Mouse (Mus musculus): ENCODE data around the gene Osbpl11. TPM values are rescaled to one million over a fixed set of nuclear protein-coding genes. Genes with fewer than 3 reads are reported as not detected.

Gene Osbpl11
- polyA plus RNA-seq, 1 experiment from 2014 or later, result 18.9 TPM

DNA sequence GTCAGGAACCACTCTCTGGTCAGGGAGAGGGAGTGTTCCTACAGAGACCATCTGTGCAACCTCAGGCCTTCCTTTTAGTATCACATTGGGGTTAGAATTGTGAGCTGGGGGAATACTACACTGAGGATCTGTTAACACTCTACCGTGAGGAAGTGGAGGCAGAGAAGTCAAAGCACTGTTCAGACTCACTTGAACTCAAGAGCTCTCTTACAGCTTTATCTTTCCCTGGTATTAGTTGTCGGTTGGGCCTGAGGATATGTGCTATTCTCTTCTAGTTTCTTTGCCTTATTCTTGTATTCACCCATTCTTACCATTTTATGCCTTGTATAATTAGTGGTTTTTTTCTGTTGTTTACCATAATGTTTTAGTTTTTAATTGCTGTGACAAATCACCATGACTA, 73.7 kb downstream of the Osbpl11 start:
- 96% methylated on average over 2 of the region's 2 CpGs for WGBS
- H3K27ac ChIP-seq (ENCODE audit: low read depth, low read length), result no peak overlapping the region
- ATAC-seq (ENCODE audit: low FRiP score, low TSS enrichment), result no peak

DNA sequence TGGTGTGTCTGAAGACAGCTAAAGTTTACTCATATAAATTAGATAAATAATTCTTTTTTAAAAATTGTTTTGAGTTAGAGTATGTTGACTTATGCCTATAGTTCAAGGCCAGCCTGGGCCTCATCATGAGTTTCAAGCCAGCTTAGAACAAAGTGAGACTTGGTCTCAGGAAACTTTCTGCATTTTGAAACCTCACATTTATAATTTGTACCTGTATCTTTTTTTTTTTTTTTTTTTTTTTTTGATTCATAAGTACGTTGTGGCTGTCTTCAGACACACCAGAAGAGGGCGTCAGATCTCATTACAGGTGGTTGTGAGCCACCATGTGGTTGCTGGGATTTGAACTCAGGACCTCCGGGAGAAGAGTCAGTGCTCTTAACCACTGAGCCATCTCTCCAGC, 75.0 kb downstream of the Osbpl11 start:
- no peaks in the 10 kb centered on the region for H3K4me1 ChIP-seq (ENCODE audit: control insufficient read depth, insufficient read depth, low read length)
- WGBS, result 88% methylated on average over 3 of the region's 3 CpGs

More for the DNA sequence above, 73.7 kb downstream of the Osbpl11 start:
- H3K36me3 ChIP-seq (ENCODE audit: control insufficient read depth, insufficient read depth, low read length), result no peaks in the 10 kb centered on the region; the same call in 1 of the 2 replicates
- no peak overlapping the region for H3K4me2 ChIP-seq (replicated peaks; ENCODE audit: low read depth, low read length)
- H3K9ac ChIP-seq (ENCODE audit: low read depth, low read length), result no peak overlapping the region
- H3K27me3 ChIP-seq (ENCODE audit: control insufficient read depth, insufficient read depth, low read length), result no peaks in the 10 kb centered on the region
- H3K4me3 ChIP-seq (ENCODE audit: low read length), result no peak overlapping the region
- no peaks in the 10 kb centered on the region for H3K4me1 ChIP-seq (ENCODE audit: control insufficient read depth, insufficient read depth, low read length)
- no peaks in the 10 kb centered on the region for H3K9me3 ChIP-seq (ENCODE audit: control insufficient read depth, low read length)

GRCm38 (mm10) chr16:33260825-33261224, 76.0 kb downstream of the Osbpl11 start:
- Histone ChIP-seq H3K27ac (ENCODE audit: low read depth, low read length) (no peak overlapping the region), H3K4me3 (ENCODE audit: low read length) (no peak overlapping the region), H3K27me3 (ENCODE audit: control insufficient read depth, insufficient read depth, low read length) (no peaks in the 10 kb centered on the region), H3K9me3 (ENCODE audit: control insufficient read depth, low read length) (no peaks in the 10 kb centered on the region), H3K9ac (ENCODE audit: low read depth, low read length) (no peak overlapping the region), H3K36me3 (ENCODE audit: control insufficient read depth, insufficient read depth, low read length) (peaks cover 17% of the 10 kb centered on the region), H3K4me1 (ENCODE audit: control insufficient read depth, insufficient read depth, low read length) (no peaks in the 10 kb centered on the region), H3K4me2 (replicated peaks; ENCODE audit: low read depth, low read length) (no peak overlapping the region)
- ATAC-seq (ENCODE audit: low FRiP score, low TSS enrichment), result no peak
- WGBS, result 84% methylated on average over 8 of the region's 8 CpGs

More for the DNA sequence above, 75.0 kb downstream of the Osbpl11 start:
- H3K27ac ChIP-seq (ENCODE audit: low read depth, low read length), result no peak overlapping the region
- no peak for ATAC-seq (ENCODE audit: low FRiP score, low TSS enrichment)
- H3K4me3 ChIP-seq (ENCODE audit: low read length), result no peak overlapping the region
- H3K4me2 ChIP-seq (replicated peaks; ENCODE audit: low read depth, low read length), result no peak overlapping the region
- H3K36me3 ChIP-seq (ENCODE audit: control insufficient read depth, insufficient read depth, low read length), result peaks cover 9% of the 10 kb centered on the region; the same call in 1 of the 2 replicates
- H3K9me3 ChIP-seq (ENCODE audit: control insufficient read depth, low read length), result no peaks in the 10 kb centered on the region
- H3K9ac ChIP-seq (ENCODE audit: low read depth, low read length), result no peak overlapping the region
- no peaks in the 10 kb centered on the region for H3K27me3 ChIP-seq (ENCODE audit: control insufficient read depth, insufficient read depth, low read length)

DNA sequence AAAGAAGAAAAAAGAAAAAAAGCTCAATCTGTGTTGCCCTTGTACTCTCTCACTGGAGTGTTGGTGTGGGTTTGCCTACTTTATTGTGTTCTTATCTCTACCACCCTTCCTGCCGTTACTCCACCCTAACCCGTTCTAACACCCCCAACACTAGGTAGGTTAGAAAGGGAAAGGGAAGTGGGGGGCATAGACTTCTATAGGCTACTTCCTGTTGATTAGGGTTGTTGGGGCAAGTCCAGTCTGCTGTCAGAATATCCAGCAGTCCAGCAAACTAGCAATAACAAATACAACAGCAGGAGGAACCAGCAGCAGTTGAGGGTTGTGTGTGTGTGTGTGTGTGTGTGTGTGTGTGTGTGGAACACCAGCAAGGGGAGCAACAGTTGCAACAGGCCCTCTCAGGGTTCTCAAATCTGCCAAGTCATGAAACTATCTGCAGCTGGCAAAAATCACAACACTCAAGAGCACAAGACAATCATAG, 76.8 kb downstream of the Osbpl11 start:
- no peak overlapping the region for H3K27ac ChIP-seq (ENCODE audit: low read depth, low read length)
- no peak overlapping the region for H3K4me3 ChIP-seq (ENCODE audit: low read length)
- no peaks in the 10 kb centered on the region for H3K9me3 ChIP-seq (ENCODE audit: control insufficient read depth, low read length)
- ATAC-seq (ENCODE audit: low FRiP score, low TSS enrichment), result no peak
- H3K27me3 ChIP-seq (ENCODE audit: control insufficient read depth, insufficient read depth, low read length), result no peaks in the 10 kb centered on the region
- no peak overlapping the region for H3K4me2 ChIP-seq (replicated peaks; ENCODE audit: low read depth, low read length)
- no peak overlapping the region for H3K9ac ChIP-seq (ENCODE audit: low read depth, low read length)
- no peaks in the 10 kb centered on the region for H3K4me1 ChIP-seq (ENCODE audit: control insufficient read depth, insufficient read depth, low read length)
- WGBS, result 90% methylated on average over 2 of the region's 2 CpGs
- peaks cover 24% of the 10 kb centered on the region for H3K36me3 ChIP-seq (ENCODE audit: control insufficient read depth, insufficient read depth, low read length)

DNA sequence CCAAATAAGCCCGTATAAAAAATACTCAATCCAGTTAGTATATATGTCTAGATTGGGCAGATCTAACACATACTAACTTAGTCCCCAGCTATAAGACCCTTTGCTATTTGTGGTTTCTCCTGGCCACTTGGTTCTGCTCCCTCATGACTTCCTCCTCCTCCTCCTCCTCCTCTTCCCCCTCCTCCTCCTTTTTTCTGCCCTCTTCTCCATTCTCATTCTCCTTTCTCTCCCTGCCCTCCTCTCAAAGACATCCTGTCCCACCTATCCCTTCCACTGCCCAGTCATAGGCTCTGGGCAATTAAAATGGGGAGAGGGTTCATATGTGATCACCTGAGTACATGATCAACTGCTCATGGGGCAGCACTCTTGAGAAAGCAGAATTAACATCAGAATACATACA, 77.2 kb downstream of the Osbpl11 start:
- 81% methylated on average over 1 of the region's 1 CpGs for WGBS
- Histone ChIP-seq H3K4me1 (ENCODE audit: control insufficient read depth, insufficient read depth, low read length) (no peaks in the 10 kb centered on the region), H3K9me3 (ENCODE audit: control insufficient read depth, low read length) (no peaks in the 10 kb centered on the region), H3K4me3 (ENCODE audit: low read length) (no peak overlapping the region), H3K9ac (ENCODE audit: low read depth, low read length) (no peak overlapping the region), H3K27me3 (ENCODE audit: control insufficient read depth, insufficient read depth, low read length) (no peaks in the 10 kb centered on the region), H3K36me3 (ENCODE audit: control insufficient read depth, insufficient read depth, low read length) (peaks cover 28% of the 10 kb centered on the region), H3K27ac (ENCODE audit: low read depth, low read length) (no peak overlapping the region), H3K4me2 (replicated peaks; ENCODE audit: low read depth, low read length) (no peak overlapping the region)
- ATAC-seq (ENCODE audit: low FRiP score, low TSS enrichment), result no peak

DNA sequence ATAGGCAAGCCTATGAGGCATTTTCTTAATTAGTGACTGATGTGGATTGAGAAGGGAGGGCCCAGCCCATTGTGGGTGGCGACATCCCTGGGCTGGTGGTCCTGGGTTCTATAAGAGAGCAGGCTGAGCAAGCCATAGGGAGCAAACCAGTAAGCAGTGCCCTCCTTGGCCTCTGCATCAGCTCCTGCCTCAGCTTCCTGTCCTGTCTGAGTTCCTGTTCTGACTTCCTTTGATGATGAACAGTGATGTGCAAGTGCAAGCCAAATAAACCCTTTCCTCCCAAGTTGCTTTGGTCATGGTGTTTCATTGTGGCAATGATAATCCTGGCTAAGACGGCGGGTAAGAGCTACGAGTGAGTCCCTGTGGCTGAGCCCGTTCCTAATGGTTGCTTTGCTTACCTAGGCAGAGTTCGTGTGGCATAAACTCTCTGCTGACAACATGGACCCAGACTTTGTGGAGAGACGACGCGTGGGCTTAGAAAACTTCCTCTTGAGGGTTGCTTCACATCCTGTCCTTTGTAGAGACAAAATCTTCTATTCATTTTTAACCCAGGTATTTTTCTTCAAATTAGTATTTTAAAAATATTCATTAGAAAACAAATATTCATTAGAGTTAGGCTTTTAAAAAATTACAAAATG, 82.9 kb downstream of the Osbpl11 start:
- H3K4me1 ChIP-seq (ENCODE audit: control insufficient read depth, insufficient read depth, low read length), result no peaks in the 10 kb centered on the region
- no peak for ATAC-seq (ENCODE audit: low FRiP score, low TSS enrichment)
- no peak overlapping the region for H3K9ac ChIP-seq (ENCODE audit: low read depth, low read length)
- no peak overlapping the region for H3K4me3 ChIP-seq (ENCODE audit: low read length)
- no peak overlapping the region for H3K27ac ChIP-seq (ENCODE audit: low read depth, low read length)
- peaks cover 50% of the 10 kb centered on the region for H3K36me3 ChIP-seq (ENCODE audit: control insufficient read depth, insufficient read depth, low read length)
- no peak overlapping the region for H3K4me2 ChIP-seq (replicated peaks; ENCODE audit: low read depth, low read length)
- no peaks in the 10 kb centered on the region for H3K27me3 ChIP-seq (ENCODE audit: control insufficient read depth, insufficient read depth, low read length)
- no peaks in the 10 kb centered on the region for H3K9me3 ChIP-seq (ENCODE audit: control insufficient read depth, low read length)
- 94% methylated on average over 9 of the region's 9 CpGs for WGBS

- H3K36me3 ChIP-seq (ENCODE audit: control insufficient read depth, insufficient read depth, low read length), result peaks cover 35% of the 10 kb centered on the region
- H3K4me2 ChIP-seq (replicated peaks; ENCODE audit: low read depth, low read length), result no peak overlapping the region
- ATAC-seq (ENCODE audit: low FRiP score, low TSS enrichment), result no peak
- H3K9ac ChIP-seq (ENCODE audit: low read depth, low read length), result no peak overlapping the region
- no peaks in the 10 kb centered on the region for H3K27me3 ChIP-seq (ENCODE audit: control insufficient read depth, insufficient read depth, low read length)
- H3K27ac ChIP-seq (ENCODE audit: low read depth, low read length), result no peak overlapping the region
- H3K4me1 ChIP-seq (ENCODE audit: control insufficient read depth, insufficient read depth, low read length), result no peaks in the 10 kb centered on the region
- WGBS, result 93% methylated on average over 4 of the region's 4 CpGs
- H3K9me3 ChIP-seq (ENCODE audit: control insufficient read depth, low read length), result no peaks in the 10 kb centered on the region
- no peak overlapping the region for H3K4me3 ChIP-seq (ENCODE audit: low read length)
These were observed 87.0 kb downstream of the Osbpl11 start for GRCm38 (mm10) chr16:33271824-33272223.

- Histone ChIP-seq H3K4me2 (replicated peaks; ENCODE audit: low read depth, low read length) (no peak overlapping the region), H3K4me3 (ENCODE audit: low read length) (no peak overlapping the region), H3K9ac (ENCODE audit: low read depth, low read length) (no peak overlapping the region), H3K4me1 (ENCODE audit: control insufficient read depth, insufficient read depth, low read length) (no peaks in the 10 kb centered on the region), H3K9me3 (ENCODE audit: control insufficient read depth, low read length) (no peaks in the 10 kb centered on the region), H3K27me3 (ENCODE audit: control insufficient read depth, insufficient read depth, low read length) (no peaks in the 10 kb centered on the region), H3K27ac (ENCODE audit: low read depth, low read length) (no peak overlapping the region), H3K36me3 (ENCODE audit: control insufficient read depth, insufficient read depth, low read length) (peaks cover 47% of the 10 kb centered on the region)
- WGBS, result 90% methylated on average over 1 of the region's 1 CpGs
- ATAC-seq (ENCODE audit: low FRiP score, low TSS enrichment), result no peak
These were observed 98.2 kb downstream of the Osbpl11 start for GRCm38 (mm10) chr16:33283079-33283478.

DNA sequence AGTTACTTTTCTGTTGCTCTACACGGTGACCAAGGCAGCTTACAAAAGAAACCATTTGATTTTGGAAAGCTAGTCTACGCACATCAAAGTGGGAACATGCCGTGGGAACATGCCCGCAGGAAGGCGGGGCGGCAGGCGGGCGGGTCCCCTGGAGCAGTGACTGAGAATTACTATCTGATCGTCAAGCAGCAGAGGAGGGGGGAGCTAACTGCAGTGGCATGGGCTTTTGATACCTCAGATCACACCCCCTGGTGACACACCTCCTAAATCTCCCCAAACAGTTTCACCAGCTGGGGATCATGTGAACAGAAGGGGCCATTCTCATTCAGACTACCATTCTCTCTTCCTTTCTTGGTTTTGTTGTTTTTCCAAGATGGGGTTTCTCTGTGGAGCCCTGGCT, 103.7 kb downstream of the Osbpl11 start:
- Histone ChIP-seq H3K36me3 (ENCODE audit: control insufficient read depth, insufficient read depth, low read length) (peaks cover 76% of the 10 kb centered on the region), H3K4me1 (ENCODE audit: control insufficient read depth, insufficient read depth, low read length) (no peaks in the 10 kb centered on the region), H3K9ac (ENCODE audit: low read depth, low read length) (no peak overlapping the region), H3K27me3 (ENCODE audit: control insufficient read depth, insufficient read depth, low read length) (no peaks in the 10 kb centered on the region), H3K9me3 (ENCODE audit: control insufficient read depth, low read length) (peaks cover 8% of the 10 kb centered on the region), H3K4me3 (ENCODE audit: low read length) (no peak overlapping the region), H3K4me2 (replicated peaks; ENCODE audit: low read depth, low read length) (no peak overlapping the region), H3K27ac (ENCODE audit: low read depth, low read length) (no peak overlapping the region)
- 76% methylated on average over 9 of the region's 9 CpGs for WGBS
- no peak for ATAC-seq (ENCODE audit: low FRiP score, low TSS enrichment)

Measured in kidney, embryonic 14.5 days (tissue).